Mouse (Mus musculus): Measurements from ENCODE around the gene Cps1. TPM values are rescaled to one million over a fixed set of nuclear protein-coding genes. Genes with fewer than 3 reads are reported as not detected.

Gene Cps1
- polyA plus RNA-seq, 1 experiment from 2014 or later, result 0.04 TPM

- Histone ChIP-seq H3K27me3 (replicated peaks; ENCODE audit: low read depth, poor library complexity, severe bottlenecking) (no peaks in the 10 kb centered on the region), H3K9me3 (no peaks in the 10 kb centered on the region), H3K27ac (replicated peaks) (no peak overlapping the region), H3K4me1 (no peaks in the 10 kb centered on the region), H3K4me3 (no peak overlapping the region), H3K36me3 (replicated peaks) (no peaks in the 10 kb centered on the region)
- WGBS, result 12% methylated on average over 8 of the region's 8 CpGs
- peak; percentile 18 for DNase-seq (ENCODE audit: low spot score)
Measured at GRCm38 (mm10) chr1:67143939-67144338, 21.1 kb downstream of the Cps1 start.

- DNase-seq (ENCODE audit: low spot score), result no peak
- 73% methylated on average over 3 of the region's 3 CpGs for WGBS
- H3K9me3 ChIP-seq, result no peaks in the 10 kb centered on the region
Measured at GRCm38 (mm10) chr1:67151246-67151645, 28.4 kb downstream of the Cps1 start.

GRCm38 (mm10) chr1:67167283-67167682 lies 44.5 kb downstream of the Cps1 start:
- Histone ChIP-seq H3K27me3 (replicated peaks; ENCODE audit: low read depth, poor library complexity, severe bottlenecking) (no peaks in the 10 kb centered on the region), H3K4me3 (no peak overlapping the region), H3K4me1 (no peaks in the 10 kb centered on the region), H3K9me3 (no peaks in the 10 kb centered on the region), H3K27ac (replicated peaks) (no peak overlapping the region), H3K36me3 (replicated peaks) (no peaks in the 10 kb centered on the region)
- 87% methylated on average over 4 of the region's 4 CpGs for WGBS
- no peak for DNase-seq (ENCODE audit: low spot score)

More at GRCm38 (mm10) chr1:67151246-67151645, 28.4 kb downstream of the Cps1 start:
- H3K4me1 ChIP-seq, result no peaks in the 10 kb centered on the region
- H3K36me3 ChIP-seq (replicated peaks), result no peaks in the 10 kb centered on the region
- H3K4me3 ChIP-seq, result no peak overlapping the region
- no peak overlapping the region for H3K27ac ChIP-seq (replicated peaks)
- no peaks in the 10 kb centered on the region for H3K27me3 ChIP-seq (replicated peaks; ENCODE audit: low read depth, poor library complexity, severe bottlenecking)

GRCm38 (mm10) chr1:67181165-67181564 lies 58.3 kb downstream of the Cps1 start:
- 21% methylated on average over 7 of the region's 7 CpGs for WGBS
- peak; percentile 73 for DNase-seq (ENCODE audit: low spot score)
- Histone ChIP-seq H3K27ac (replicated peaks) (no peak overlapping the region), H3K4me1 (no peaks in the 10 kb centered on the region), H3K36me3 (replicated peaks) (no peaks in the 10 kb centered on the region), H3K9me3 (no peaks in the 10 kb centered on the region), H3K27me3 (replicated peaks; ENCODE audit: low read depth, poor library complexity, severe bottlenecking) (no peaks in the 10 kb centered on the region), H3K4me3 (no peak overlapping the region)

- H3K4me3 ChIP-seq, result no peak overlapping the region
- WGBS, result 88% methylated on average over 7 of the region's 7 CpGs
Measured at GRCm38 (mm10) chr1:67182201-67182600, 59.4 kb downstream of the Cps1 start.

GRCm38 (mm10) chr1:67183532-67183931 lies 60.7 kb downstream of the Cps1 start:
- no peak overlapping the region for H3K27ac ChIP-seq (replicated peaks)
- WGBS, result 84% methylated on average over 6 of the region's 6 CpGs
- DNase-seq (ENCODE audit: low spot score), result no peak
- H3K36me3 ChIP-seq (replicated peaks), result no peaks in the 10 kb centered on the region
- H3K9me3 ChIP-seq, result no peaks in the 10 kb centered on the region
- H3K4me1 ChIP-seq, result no peaks in the 10 kb centered on the region
- no peaks in the 10 kb centered on the region for H3K27me3 ChIP-seq (replicated peaks; ENCODE audit: low read depth, poor library complexity, severe bottlenecking)
- no peak overlapping the region for H3K4me3 ChIP-seq

More at GRCm38 (mm10) chr1:67182201-67182600, 59.4 kb downstream of the Cps1 start:
- no peaks in the 10 kb centered on the region for H3K27me3 ChIP-seq (replicated peaks; ENCODE audit: low read depth, poor library complexity, severe bottlenecking)
- no peak overlapping the region for H3K27ac ChIP-seq (replicated peaks)
- no peaks in the 10 kb centered on the region for H3K4me1 ChIP-seq
- H3K9me3 ChIP-seq, result no peaks in the 10 kb centered on the region
- no peak for DNase-seq (ENCODE audit: low spot score)
- H3K36me3 ChIP-seq (replicated peaks), result no peaks in the 10 kb centered on the region

- no peaks in the 10 kb centered on the region for H3K27me3 ChIP-seq (replicated peaks; ENCODE audit: low read depth, poor library complexity, severe bottlenecking)
- H3K4me3 ChIP-seq, result no peak overlapping the region
- H3K9me3 ChIP-seq, result no peaks in the 10 kb centered on the region
- no peaks in the 10 kb centered on the region for H3K4me1 ChIP-seq
- 89% methylated on average over 3 of the region's 3 CpGs for WGBS
- H3K36me3 ChIP-seq (replicated peaks), result no peaks in the 10 kb centered on the region
- DNase-seq (ENCODE audit: low spot score), result no peak
- no peak overlapping the region for H3K27ac ChIP-seq (replicated peaks)
Measured at GRCm38 (mm10) chr1:67184134-67184533, 61.3 kb downstream of the Cps1 start.

GRCm38 (mm10) chr1:67197335-67197734 lies 74.5 kb downstream of the Cps1 start:
- WGBS, result 86% methylated on average over 2 of the region's 2 CpGs

GRCm38 (mm10) chr1:67218339-67218944 lies 95.6 kb downstream of the Cps1 start:
- no peaks in the 10 kb centered on the region for H3K9me3 ChIP-seq
- no peaks in the 10 kb centered on the region for H3K4me1 ChIP-seq
- DNase-seq (ENCODE audit: low spot score), result peak; percentile 10
- H3K27ac ChIP-seq (replicated peaks), result no peak overlapping the region
- H3K4me3 ChIP-seq, result no peak overlapping the region
- WGBS, result 51% methylated on average over 2 of the region's 2 CpGs
- H3K27me3 ChIP-seq (replicated peaks; ENCODE audit: low read depth, poor library complexity, severe bottlenecking), result no peaks in the 10 kb centered on the region
- no peaks in the 10 kb centered on the region for H3K36me3 ChIP-seq (replicated peaks)

More at GRCm38 (mm10) chr1:67197335-67197734, 74.5 kb downstream of the Cps1 start:
- no peaks in the 10 kb centered on the region for H3K9me3 ChIP-seq
- H3K4me1 ChIP-seq, result no peaks in the 10 kb centered on the region
- no peaks in the 10 kb centered on the region for H3K36me3 ChIP-seq (replicated peaks)
- H3K4me3 ChIP-seq, result no peak overlapping the region
- H3K27me3 ChIP-seq (replicated peaks; ENCODE audit: low read depth, poor library complexity, severe bottlenecking), result no peaks in the 10 kb centered on the region
- H3K27ac ChIP-seq (replicated peaks), result no peak overlapping the region
- no peak for DNase-seq (ENCODE audit: low spot score)

- Histone ChIP-seq H3K27me3 (replicated peaks; ENCODE audit: low read depth, poor library complexity, severe bottlenecking) (no peaks in the 10 kb centered on the region), H3K4me1 (no peaks in the 10 kb centered on the region), H3K27ac (replicated peaks) (no peak overlapping the region), H3K9me3 (no peaks in the 10 kb centered on the region), H3K36me3 (replicated peaks) (no peaks in the 10 kb centered on the region), H3K4me3 (no peak overlapping the region)
- 61% methylated on average over 7 of the region's 7 CpGs for WGBS
- no peak for DNase-seq (ENCODE audit: low spot score)
Measured at GRCm38 (mm10) chr1:67223666-67224065, 100.8 kb downstream of the Cps1 start.

GRCm38 (mm10) chr1:67234861-67235260 lies 112.0 kb downstream of the Cps1 start:
- no peak overlapping the region for H3K4me3 ChIP-seq
- H3K4me1 ChIP-seq, result no peaks in the 10 kb centered on the region
- H3K9me3 ChIP-seq, result no peaks in the 10 kb centered on the region
- no peak overlapping the region for H3K27ac ChIP-seq (replicated peaks)
- no peak for DNase-seq (ENCODE audit: low spot score)
- no peaks in the 10 kb centered on the region for H3K27me3 ChIP-seq (replicated peaks; ENCODE audit: low read depth, poor library complexity, severe bottlenecking)
- H3K36me3 ChIP-seq (replicated peaks), result no peaks in the 10 kb centered on the region
- WGBS, result 83% methylated on average over 2 of the region's 2 CpGs

GRCm38 (mm10) chr1:67235468-67236217 lies 112.8 kb downstream of the Cps1 start:
- Histone ChIP-seq H3K27me3 (replicated peaks; ENCODE audit: low read depth, poor library complexity, severe bottlenecking) (no peaks in the 10 kb centered on the region), H3K27ac (replicated peaks) (no peak overlapping the region), H3K36me3 (replicated peaks) (no peaks in the 10 kb centered on the region), H3K4me3 (no peak overlapping the region), H3K4me1 (no peaks in the 10 kb centered on the region), H3K9me3 (no peaks in the 10 kb centered on the region)
- WGBS, result 54% methylated on average over 7 of the region's 7 CpGs
- DNase-seq (ENCODE audit: low spot score), result peak; percentile 16

GRCm38 (mm10) chr1:67238446-67238845 lies 115.6 kb downstream of the Cps1 start:
- H3K27ac ChIP-seq (replicated peaks), result no peak overlapping the region
- no peaks in the 10 kb centered on the region for H3K9me3 ChIP-seq
- no peaks in the 10 kb centered on the region for H3K36me3 ChIP-seq (replicated peaks)
- no peaks in the 10 kb centered on the region for H3K4me1 ChIP-seq
- no peak for DNase-seq (ENCODE audit: low spot score)
- no peak overlapping the region for H3K4me3 ChIP-seq
- WGBS, result 95% methylated on average over 1 of the region's 1 CpGs
- H3K27me3 ChIP-seq (replicated peaks; ENCODE audit: low read depth, poor library complexity, severe bottlenecking), result no peaks in the 10 kb centered on the region
